Mouse (Mus musculus): ENCODE results near the gene Phxr2. TPM values are rescaled to one million over a fixed set of nuclear protein-coding genes. Genes with fewer than 3 reads are reported as not detected.
A peak's percentile ranks its signal among the peaks of the same experiment; 100 is the strongest.

The Phxr2 gene
- total RNA-seq, 2 experiments from 2014 or later: not detected

- Histone ChIP-seq H3K27ac (no peak overlapping the region), H3K4me3 (no peak overlapping the region)
- no peak for TF ChIP-seq CTCF (IDR thresholded peaks at IDR 0.05)
- no peak for DNase-seq
- intact Hi-C loops (cut with DNase I): no loop called here
Measured at GRCm38 (mm10) chr10:99156808-99157207, 30.7 kb upstream of the Phxr2 start.

GRCm38 (mm10) chr10:99154635-99155034, 28.5 kb upstream of the Phxr2 start:
- intact Hi-C loops (cut with DNase I): loop anchor here (5.0 kb wide), 1 partner anchor 47 kb away; the partner anchor contains the start of genes Galnt4 and Poc1b

GRCm38 (mm10) chr10:99152063-99152462, 25.9 kb upstream of the Phxr2 start:
- no peak overlapping the region for H3K27ac ChIP-seq
- TF ChIP-seq CTCF (IDR thresholded peaks at IDR 0.05): peak; percentile 46
- intact Hi-C loops (cut with DNase I): loop anchor here (5.0 kb wide), 1 partner anchor 45 kb away; the partner anchor contains the start of genes Galnt4 and Poc1b
- no peak overlapping the region for H3K4me3 ChIP-seq
- DNase-seq: peak; percentile 33

More at GRCm38 (mm10) chr10:99154635-99155034, 28.5 kb upstream of the Phxr2 start:
- Histone ChIP-seq H3K27ac (no peak overlapping the region), H3K4me3 (no peak overlapping the region)
- no peak for DNase-seq
- no peak for TF ChIP-seq CTCF (IDR thresholded peaks at IDR 0.05)

- intact Hi-C loops (cut with DNase I): loop anchor here (5.0 kb wide), 1 partner anchor 44 kb away; the partner anchor contains the start of genes Galnt4 and Poc1b
- no peak overlapping the region for H3K27ac ChIP-seq
- no peak overlapping the region for H3K4me3 ChIP-seq
- no peak for DNase-seq
- no peak for TF ChIP-seq CTCF (IDR thresholded peaks at IDR 0.05)
Measured at GRCm38 (mm10) chr10:99151580-99151979, 25.5 kb upstream of the Phxr2 start.

- no peak for TF ChIP-seq CTCF (IDR thresholded peaks at IDR 0.05)
- DNase-seq: no peak
- Histone ChIP-seq H3K4me3 (no peak overlapping the region), H3K27ac (no peak overlapping the region)
- intact Hi-C loops (cut with DNase I): loop anchor here (5.0 kb wide), 1 partner anchor 43 kb away; the partner anchor contains the start of genes Galnt4 and Poc1b
Measured at GRCm38 (mm10) chr10:99150016-99150415, 23.9 kb upstream of the Phxr2 start.

- no peak overlapping the region for H3K4me3 ChIP-seq
- DNase-seq: no peak
- TF ChIP-seq CTCF (IDR thresholded peaks at IDR 0.05): no peak
- H3K27ac ChIP-seq: no peak overlapping the region
- intact Hi-C loops (cut with DNase I): no loop called here
Measured at GRCm38 (mm10) chr10:99146596-99146995, 20.5 kb upstream of the Phxr2 start.

- intact Hi-C loops (cut with DNase I): no loop called here
- no peak for DNase-seq
- Histone ChIP-seq H3K4me3 (no peak overlapping the region), H3K27ac (no peak overlapping the region)
- TF ChIP-seq CTCF (IDR thresholded peaks at IDR 0.05): no peak
Measured at GRCm38 (mm10) chr10:99145611-99146010, 19.5 kb upstream of the Phxr2 start.

- DNase-seq: no peak
- TF ChIP-seq CTCF (IDR thresholded peaks at IDR 0.05): no peak
- intact Hi-C loops (cut with DNase I): no loop called here
- Histone ChIP-seq H3K27ac (no peak overlapping the region), H3K4me3 (no peak overlapping the region)
Measured at GRCm38 (mm10) chr10:99136337-99136736, 10.2 kb upstream of the Phxr2 start.

- no peak for DNase-seq
- no peak overlapping the region for H3K27ac ChIP-seq
- no peak for TF ChIP-seq CTCF (IDR thresholded peaks at IDR 0.05)
- intact Hi-C loops (cut with DNase I): no loop called here
- H3K4me3 ChIP-seq: no peak overlapping the region
Measured at GRCm38 (mm10) chr10:99133321-99133875, 7.3 kb upstream of the Phxr2 start.

GRCm38 (mm10) chr10:99132595-99133272, 6.6 kb upstream of the Phxr2 start:
- H3K4me3 ChIP-seq: no peak overlapping the region
- intact Hi-C loops (cut with DNase I): no loop called here
- no peak for TF ChIP-seq CTCF (IDR thresholded peaks at IDR 0.05)
- DNase-seq: no peak
- H3K27ac ChIP-seq: no peak overlapping the region

GRCm38 (mm10) chr10:99132189-99132588, 6.1 kb upstream of the Phxr2 start:
- TF ChIP-seq CTCF (IDR thresholded peaks at IDR 0.05): no peak
- Histone ChIP-seq H3K4me3 (no peak overlapping the region), H3K27ac (no peak overlapping the region)
- DNase-seq: no peak
- intact Hi-C loops (cut with DNase I): no loop called here

GRCm38 (mm10) chr10:99131298-99131697, 5.2 kb upstream of the Phxr2 start:
- DNase-seq: no peak
- no peak for TF ChIP-seq CTCF (IDR thresholded peaks at IDR 0.05)
- Histone ChIP-seq H3K4me3 (no peak overlapping the region), H3K27ac (0 out of 2 replicates have a peak overlapping the region, but pooled peaks have one; percentile 20)
- intact Hi-C loops (cut with DNase I): no loop called here

GRCm38 (mm10) chr10:99130611-99131010, 4.5 kb upstream of the Phxr2 start:
- intact Hi-C loops (cut with DNase I): no loop called here
- Histone ChIP-seq H3K4me3 (no peak overlapping the region), H3K27ac (peak overlapping the region; percentile 20; the same call in 1 of the 2 replicates)
- DNase-seq: peak; percentile 24
- TF ChIP-seq CTCF (IDR thresholded peaks at IDR 0.05): no peak
